Mouse (Mus musculus) stomach, embryonic 15.5 days (tissue): ENCODE data around the gene Sgk1. TPM values are rescaled to one million over a fixed set of nuclear protein-coding genes. Genes with fewer than 3 reads are reported as not detected.
"Not testable (repeated sequence)": the region's sequence is repeated elsewhere in the genome, so short reads cannot be mapped to it uniquely, and the experiment has no call there.

Experiments
- ATAC-seq: fragments of 200-750 bp; cut with Nextera tagmentation; 2 replicates; pipeline ENCODE4 v1.8.0; 2017; ENCODE audit warnings: low read depth, moderate number of reproducible peaks, moderate TSS enrichment; ENCODE audit not compliant: insufficient read depth, low FRiP score
- H3K27ac ChIP-seq: fragments of 300-500 bp; sonication (generic); 2 replicates; pipeline ENCODE4 v1.5.1; 2015; ENCODE audit warnings: mild to moderate bottlenecking, inconsistent platforms
- H3K27me3 ChIP-seq: fragments of 300-500 bp; sonication (generic); replicated peaks from 2 replicates; pipeline ENCODE4 v1.6.1; 2015; ENCODE audit warnings: inconsistent platforms
- H3K36me3 ChIP-seq: fragments of 300-500 bp; sonication (generic); 2 replicates; pipeline ENCODE4 v1.6.1; 2015; ENCODE audit warnings: inconsistent platforms
- H3K4me1 ChIP-seq: fragments of 300-500 bp; sonication (generic); 2 replicates; pipeline ENCODE4 v1.6.1; 2015; ENCODE audit warnings: inconsistent platforms
- H3K4me2 ChIP-seq: fragments of 300-500 bp; sonication (generic); 2 replicates; pipeline ENCODE4 v1.6.1; 2015; ENCODE audit warnings: mild to moderate bottlenecking, inconsistent platforms
- H3K4me3 ChIP-seq: fragments of 300-500 bp; sonication (generic); replicated peaks from 2 replicates; pipeline ENCODE4 v1.5.1; 2015; ENCODE audit warnings: inconsistent platforms
- H3K9ac ChIP-seq: fragments of 300-500 bp; sonication (generic); 2 replicates; pipeline ENCODE4 v1.6.1; 2015; ENCODE audit warnings: inconsistent platforms
- H3K9me3 ChIP-seq: fragments of 300-500 bp; sonication (generic); 2 replicates; pipeline ENCODE4 v1.6.1; 2016; ENCODE audit warnings: inconsistent platforms
- WGBS: fragments of 180-500 bp; shearing (Covaris S2); methylation state at CpG from one replicate; pipeline ENCODE4 v1.1.7; 2015; 5-methylcytosine and 5-hydroxymethylcytosine counted together
- polyA plus RNA-seq: library from polyadenylated mRNA; unstranded; fragments of >200 nt; fragmentation: Nextera tagmentation; extraction: Ambion mirVana; gene quantifications from 2 replicates; pipeline ENCODE4 v1.2.1, GENCODE M21; 2015

The Sgk1 gene
- polyA plus RNA-seq, 1 experiment from 2014 or later, result 31.2 TPM

GRCm38 (mm10) chr10:21883587-21883986, 1.6 kb downstream of the Sgk1 start:
- Histone ChIP-seq H3K4me2 (no peak overlapping the region; the same call in 1 of the 2 replicates), H3K4me1 (peaks cover 12% of the 10 kb centered on the region; the same call in 1 of the 2 replicates), H3K27ac (no peak overlapping the region), H3K36me3 (no peaks in the 10 kb centered on the region), H3K9ac (no peak overlapping the region), H3K27me3 (0 out of 2 replicates have a peak, but pooled peaks cover 10% of the 10 kb centered on the region), H3K4me3 (no peak overlapping the region), H3K9me3 (no peaks in the 10 kb centered on the region)
- 8% methylated on average over 12 of the region's 12 CpGs for WGBS
- no peak for ATAC-seq

- no peak overlapping the region for H3K4me3 ChIP-seq
- H3K9ac ChIP-seq, result no peak overlapping the region
- no peak for ATAC-seq
- WGBS, result 77% methylated on average over 3 of the region's 3 CpGs
- no peaks in the 10 kb centered on the region for H3K36me3 ChIP-seq
- H3K9me3 ChIP-seq, result no peaks in the 10 kb centered on the region
- peaks cover 12% of the 10 kb centered on the region; the same call in 1 of the 2 replicates for H3K4me1 ChIP-seq
- no peak overlapping the region for H3K27ac ChIP-seq
- H3K27me3 ChIP-seq, result 0 out of 2 replicates have a peak, but pooled peaks cover 10% of the 10 kb centered on the region
- no peak overlapping the region for H3K4me2 ChIP-seq
Observed at GRCm38 (mm10) chr10:21884534-21884933, 2.5 kb downstream of the Sgk1 start.

DNA sequence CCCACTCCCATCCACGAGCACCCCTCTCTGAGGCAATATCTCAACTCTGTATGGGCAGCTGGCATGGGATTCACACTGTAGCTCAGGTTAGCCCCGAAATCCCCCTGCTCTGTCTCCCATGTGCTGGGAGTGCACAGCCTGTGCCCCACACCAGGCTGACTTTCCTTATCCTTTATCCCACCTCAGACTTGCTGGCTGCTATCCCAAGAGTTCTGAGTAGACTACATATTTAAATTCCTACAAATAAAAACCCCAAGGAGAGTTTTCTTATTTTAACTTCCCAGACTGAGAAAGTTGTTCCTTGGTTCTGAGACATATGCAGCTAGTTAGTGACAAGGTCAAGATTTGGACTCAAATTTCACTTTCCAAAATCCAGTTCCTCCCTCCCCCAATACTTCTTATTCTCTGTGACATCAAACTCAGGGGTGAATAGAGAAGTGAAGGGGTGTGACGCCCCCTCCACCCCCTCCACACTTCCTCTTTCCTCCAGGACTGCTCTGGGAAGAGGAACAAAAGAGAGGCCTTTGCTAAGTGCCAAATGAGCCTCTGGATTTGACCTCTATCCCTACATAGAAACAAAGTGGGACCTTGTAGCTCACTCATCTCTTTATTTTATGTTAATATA, 7.3 kb downstream of the Sgk1 start:
- no peak overlapping the region for H3K9ac ChIP-seq
- H3K36me3 ChIP-seq, result no peaks in the 10 kb centered on the region
- 68% methylated on average over 3 of the region's 3 CpGs for WGBS
- no peak overlapping the region for H3K4me2 ChIP-seq
- H3K9me3 ChIP-seq, result no peaks in the 10 kb centered on the region
- H3K4me3 ChIP-seq, result no peak overlapping the region
- no peak for ATAC-seq
- no peaks in the 10 kb centered on the region for H3K27me3 ChIP-seq
- no peaks in the 10 kb centered on the region for H3K4me1 ChIP-seq
- no peak overlapping the region for H3K27ac ChIP-seq

- no peak overlapping the region for H3K9ac ChIP-seq
- 79% methylated on average over 4 of the region's 4 CpGs for WGBS
- H3K4me3 ChIP-seq, result no peak overlapping the region
- no peak overlapping the region for H3K4me2 ChIP-seq
- no peaks in the 10 kb centered on the region for H3K9me3 ChIP-seq
- no peaks in the 10 kb centered on the region for H3K36me3 ChIP-seq
- ATAC-seq, result no peak
- no peaks in the 10 kb centered on the region for H3K27me3 ChIP-seq
- H3K4me1 ChIP-seq, result no peaks in the 10 kb centered on the region
- H3K27ac ChIP-seq, result no peak overlapping the region
Observed at GRCm38 (mm10) chr10:21890293-21890692, 8.3 kb downstream of the Sgk1 start.

DNA sequence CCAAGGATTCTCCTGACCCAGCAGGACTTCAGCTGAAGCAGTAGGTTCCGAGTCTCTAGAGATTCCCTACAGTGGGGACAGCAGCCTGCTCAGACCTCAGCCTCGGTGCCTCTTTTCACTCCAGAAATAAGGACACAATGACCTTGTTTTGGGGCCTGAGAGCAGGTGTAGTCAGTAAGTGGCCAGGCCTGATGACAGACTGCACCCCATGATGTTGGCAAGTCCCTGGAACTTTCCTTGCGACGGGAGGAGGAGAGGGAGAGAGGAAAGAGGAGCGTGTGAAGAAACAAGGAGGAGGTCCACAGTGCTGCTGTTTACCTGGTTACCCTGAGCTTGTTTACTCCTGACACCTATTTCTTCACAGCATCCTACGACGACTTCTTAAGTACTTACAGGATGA, 9.5 kb downstream of the Sgk1 start:
- no peak for ATAC-seq
- H3K9ac ChIP-seq, result no peak overlapping the region
- H3K4me3 ChIP-seq, result no peak overlapping the region
- no peaks in the 10 kb centered on the region for H3K27me3 ChIP-seq
- H3K4me2 ChIP-seq, result no peak overlapping the region
- WGBS, result 53% methylated on average over 7 of the region's 7 CpGs
- no peak overlapping the region for H3K27ac ChIP-seq
- no peaks in the 10 kb centered on the region for H3K9me3 ChIP-seq
- H3K4me1 ChIP-seq, result no peaks in the 10 kb centered on the region
- no peaks in the 10 kb centered on the region for H3K36me3 ChIP-seq

GRCm38 (mm10) chr10:21892104-21892503, 10.1 kb downstream of the Sgk1 start:
- H3K9me3 ChIP-seq, result no peaks in the 10 kb centered on the region
- no peaks in the 10 kb centered on the region for H3K4me1 ChIP-seq
- H3K4me2 ChIP-seq, result no peak overlapping the region
- H3K4me3 ChIP-seq, result no peak overlapping the region
- 0 out of 2 replicates have a peak, but pooled peaks have one; percentile 58 for ATAC-seq
- H3K27ac ChIP-seq, result no peak overlapping the region
- H3K36me3 ChIP-seq, result no peaks in the 10 kb centered on the region
- no peaks in the 10 kb centered on the region for H3K27me3 ChIP-seq
- no peak overlapping the region for H3K9ac ChIP-seq
- WGBS, result 49% methylated on average over 4 of the region's 4 CpGs

DNA sequence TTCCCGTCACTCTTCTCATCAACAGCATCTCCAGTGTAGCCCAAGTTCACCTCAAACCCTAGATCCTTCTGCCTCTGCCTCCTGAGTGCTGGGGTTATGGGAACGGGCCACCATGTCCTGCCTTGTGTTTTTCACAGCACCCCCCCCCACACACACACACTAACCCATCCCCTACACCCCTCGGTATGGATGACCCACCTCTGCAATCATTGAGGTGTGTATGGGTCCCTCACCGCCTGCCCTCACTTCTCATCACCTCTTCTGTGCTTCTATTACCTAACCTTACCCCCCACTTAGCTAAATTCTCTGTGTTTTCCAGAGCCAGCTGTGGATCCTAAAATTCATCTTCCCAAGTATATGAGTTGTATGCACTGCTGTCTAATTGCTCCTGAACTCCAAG, 16.4 kb downstream of the Sgk1 start:
- WGBS, result 88% methylated on average over 4 of the region's 4 CpGs
- no peak overlapping the region for H3K4me2 ChIP-seq
- ATAC-seq, result no peak

GRCm38 (mm10) chr10:21898851-21899250, 16.9 kb downstream of the Sgk1 start:
- not testable (repeated sequence) for H3K4me1 ChIP-seq, H3K9ac ChIP-seq, H3K4me3 ChIP-seq, ATAC-seq, H3K36me3 ChIP-seq, H3K27ac ChIP-seq, H3K9me3 ChIP-seq, H3K4me2 ChIP-seq, H3K27me3 ChIP-seq
- 91% methylated on average over 17 of the region's 17 CpGs for WGBS

More for the DNA sequence above, 16.4 kb downstream of the Sgk1 start:
- no peak overlapping the region for H3K9ac ChIP-seq
- H3K4me1 ChIP-seq, result no peaks in the 10 kb centered on the region
- no peak overlapping the region for H3K27ac ChIP-seq
- no peaks in the 10 kb centered on the region for H3K9me3 ChIP-seq
- no peak overlapping the region for H3K4me3 ChIP-seq
- no peaks in the 10 kb centered on the region for H3K36me3 ChIP-seq
- H3K27me3 ChIP-seq, result no peaks in the 10 kb centered on the region

GRCm38 (mm10) chr10:21899397-21899796, 17.4 kb downstream of the Sgk1 start:
- no peaks in the 10 kb centered on the region for H3K27me3 ChIP-seq
- WGBS, result 93% methylated on average over 3 of the region's 3 CpGs
- H3K4me3 ChIP-seq, result no peak overlapping the region
- H3K4me1 ChIP-seq, result no peaks in the 10 kb centered on the region
- no peak for ATAC-seq
- H3K36me3 ChIP-seq, result no peaks in the 10 kb centered on the region
- no peak overlapping the region for H3K4me2 ChIP-seq
- H3K27ac ChIP-seq, result no peak overlapping the region
- no peak overlapping the region for H3K9ac ChIP-seq
- H3K9me3 ChIP-seq, result no peaks in the 10 kb centered on the region

DNA sequence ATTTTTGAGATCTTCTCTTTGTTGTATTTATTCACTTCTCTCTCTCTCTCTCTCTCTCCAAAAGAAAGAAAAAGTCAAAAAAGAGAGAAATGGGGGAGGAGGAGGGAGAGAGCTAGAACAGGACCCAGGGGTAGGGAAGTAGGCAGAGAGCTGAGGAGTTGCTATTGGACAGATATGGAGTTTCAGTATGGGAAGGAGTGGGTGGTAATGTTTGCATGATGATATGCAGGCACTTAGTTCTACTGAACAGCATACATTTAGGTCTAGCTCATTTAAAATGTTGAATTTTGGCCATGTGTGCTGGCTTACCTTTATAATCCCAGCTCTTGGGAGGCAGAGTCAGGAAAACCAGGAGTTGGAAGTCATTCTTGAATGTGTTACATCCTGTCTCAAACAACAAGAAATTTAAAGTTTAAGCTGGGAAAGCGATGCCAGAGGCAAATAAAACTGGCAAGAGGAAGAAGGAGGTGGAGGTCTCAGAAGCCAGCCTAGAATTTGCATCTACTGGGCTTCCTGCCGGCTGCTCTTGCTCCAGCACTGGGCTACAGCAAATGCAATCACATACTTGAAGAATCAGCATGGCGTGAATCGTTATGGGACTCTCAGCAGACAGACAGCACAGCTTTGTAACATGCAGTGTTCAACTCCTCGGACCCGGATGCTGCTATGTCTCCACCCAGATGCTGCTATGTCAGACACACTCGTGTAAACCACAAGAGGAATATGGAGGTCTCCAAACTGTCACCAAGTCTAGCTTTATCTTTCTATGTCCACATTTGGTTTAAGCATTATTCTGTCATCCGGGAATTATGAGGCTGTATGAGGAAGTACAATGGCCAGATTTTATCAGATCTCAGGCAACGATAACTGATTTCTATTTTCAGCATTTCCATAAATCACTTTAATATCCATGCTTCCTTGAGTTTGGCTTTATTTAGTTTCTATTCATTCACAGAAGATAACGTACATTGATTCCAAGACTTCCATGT, 20.5 kb downstream of the Sgk1 start:
- no peak for ATAC-seq
- H3K27ac ChIP-seq, result no peak overlapping the region
- WGBS, result 84% methylated on average over 10 of the region's 10 CpGs
- no peak overlapping the region for H3K4me2 ChIP-seq
- H3K27me3 ChIP-seq, result no peaks in the 10 kb centered on the region
- H3K4me1 ChIP-seq, result no peaks in the 10 kb centered on the region
- H3K9ac ChIP-seq, result no peak overlapping the region
- no peaks in the 10 kb centered on the region for H3K36me3 ChIP-seq
- H3K4me3 ChIP-seq, result no peak overlapping the region
- H3K9me3 ChIP-seq, result no peaks in the 10 kb centered on the region

DNA sequence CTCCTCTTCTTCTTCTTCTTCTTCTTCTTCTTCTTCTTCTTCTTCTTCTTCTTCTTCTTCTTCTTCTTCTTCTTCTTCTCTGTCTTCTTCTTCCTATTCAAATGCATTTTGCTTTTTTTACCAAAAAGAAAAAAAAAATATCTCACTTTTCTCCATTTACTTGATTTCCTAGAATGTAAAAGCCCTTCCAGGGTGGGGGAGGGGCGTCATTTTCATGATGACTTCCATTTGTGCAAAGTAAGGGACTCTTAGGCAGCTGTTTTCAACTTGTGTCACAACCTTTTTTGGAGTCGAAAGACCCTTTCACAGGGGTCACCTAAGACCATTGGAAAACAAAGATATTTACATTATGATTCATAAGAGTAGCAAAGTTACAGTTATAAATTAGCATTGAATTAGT, 22.2 kb downstream of the Sgk1 start:
- 70% methylated on average over 2 of the region's 2 CpGs for WGBS
- H3K4me3 ChIP-seq, result no peak overlapping the region

DNA sequence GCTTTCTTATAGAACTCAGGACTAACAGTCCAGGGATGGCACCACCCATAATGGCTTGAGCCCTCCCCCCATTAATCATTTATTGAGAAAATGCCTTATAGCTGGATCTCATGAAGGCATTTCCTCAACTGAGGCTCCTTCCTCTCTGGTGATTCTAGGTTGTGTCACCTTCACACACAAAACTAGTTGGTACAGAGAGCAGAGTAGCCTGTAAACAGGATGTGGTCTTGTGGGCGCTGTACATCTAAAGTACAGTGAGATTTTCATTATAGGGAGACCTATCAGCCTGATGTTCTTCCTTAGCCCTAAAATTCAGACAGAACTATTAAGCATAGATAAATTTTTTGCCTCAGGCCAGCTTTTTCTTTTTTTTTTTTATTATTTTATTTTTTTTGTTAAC, 23.6 kb downstream of the Sgk1 start:
- WGBS, result 90% methylated on average over 1 of the region's 1 CpGs
- Histone ChIP-seq H3K4me2 (no peak overlapping the region), H3K27ac (no peak overlapping the region), H3K36me3 (no peaks in the 10 kb centered on the region), H3K4me1 (no peaks in the 10 kb centered on the region), H3K9me3 (no peaks in the 10 kb centered on the region), H3K4me3 (no peak overlapping the region), H3K9ac (no peak overlapping the region), H3K27me3 (no peaks in the 10 kb centered on the region)
- no peak for ATAC-seq

More for the DNA sequence above, 22.2 kb downstream of the Sgk1 start:
- no peaks in the 10 kb centered on the region for H3K36me3 ChIP-seq
- H3K9ac ChIP-seq, result no peak overlapping the region
- ATAC-seq, result no peak
- no peaks in the 10 kb centered on the region for H3K9me3 ChIP-seq
- H3K4me1 ChIP-seq, result no peaks in the 10 kb centered on the region
- H3K27me3 ChIP-seq, result no peaks in the 10 kb centered on the region
- no peak overlapping the region for H3K27ac ChIP-seq
- H3K4me2 ChIP-seq, result no peak overlapping the region
